15 mouse cellular contexts compared by ENCODE assay signal in genomic region chr9:114745163-114745562, GRCm38 (mm10).
"Had no signal": no experiment of that assay in that cellular context is flagged by ENCODE, and none has a peak within 500 bp of the region (broad histone marks: within the 10 kb centered on the region; RNA-seq: fewer than 3 reads in every experiment).

No protein-coding gene starts in this region.

- H3K27ac ChIP-seq: limb, embryonic 12.5 days; liver, embryonic 13.5 days; lung, embryonic 15.5 days; midbrain, embryonic 10.5 days; neural tube, embryonic 15.5 days had no signal

- H3K4me1 ChIP-seq: limb, embryonic 12.5 days; lung, embryonic 15.5 days; midbrain, embryonic 10.5 days; neural tube, embryonic 15.5 days had no signal

- H3K27me3 ChIP-seq: limb, embryonic 12.5 days; liver, embryonic 13.5 days; lung, embryonic 15.5 days; neural tube, embryonic 15.5 days had no signal

- H3K4me2 ChIP-seq: limb, embryonic 12.5 days; liver, embryonic 13.5 days; lung, embryonic 15.5 days; neural tube, embryonic 15.5 days had no signal

- H3K4me3 ChIP-seq: limb, embryonic 12.5 days; liver, embryonic 13.5 days; lung, embryonic 15.5 days; midbrain, embryonic 10.5 days; myocyte; neural tube, embryonic 15.5 days had no signal

- ATAC-seq: liver, postnatal 0 days had no signal

- H3K9me3 ChIP-seq: limb, embryonic 12.5 days; liver, embryonic 13.5 days; lung, embryonic 15.5 days; midbrain, embryonic 10.5 days; neural tube, embryonic 15.5 days had no signal

- H3K9ac ChIP-seq: limb, embryonic 12.5 days; liver, embryonic 13.5 days; liver, postnatal 0 days; lung, embryonic 15.5 days; neural tube, embryonic 15.5 days had no signal

- DNase-seq: kidney, adult 2 months; kidney, postnatal 25 days; liver; liver, embryonic 13.5 days; liver, postnatal 0 days; lung, postnatal 14 days; midbrain, embryonic 14.5 days; right cerebral cortex, adult 18-20 months; right cerebral cortex, postnatal 25 days; thymus, postnatal 36 days had no signal
